Mouse (Mus musculus): Measurements from ENCODE around the gene Tnfrsf19.

Gene Tnfrsf19

GRCm38 (mm10) chr14:61046091-61046681, at the start of gene Tnfrsf19:
Gene Tnfrsf19, minus strand, starts transcription at chr14:61046490.
- DNase-seq (ENCODE audit: low spot score), result peak; percentile 57

GRCm38 (mm10) chr14:61092073-61092472, 45.8 kb upstream of the Tnfrsf19 start:
- DNase-seq (ENCODE audit: low spot score), result no peak

- DNase-seq (ENCODE audit: low spot score), result no peak
Measured at GRCm38 (mm10) chr14:61090955-61091354, 44.7 kb upstream of the Tnfrsf19 start.

- DNase-seq (ENCODE audit: low spot score), result no peak
Measured at GRCm38 (mm10) chr14:61088187-61088586, 41.9 kb upstream of the Tnfrsf19 start.

GRCm38 (mm10) chr14:61085325-61085724, 39.0 kb upstream of the Tnfrsf19 start:
- DNase-seq (ENCODE audit: low spot score), result no peak

GRCm38 (mm10) chr14:61069555-61069954, 23.3 kb upstream of the Tnfrsf19 start:
- DNase-seq (ENCODE audit: low spot score), result no peak

- DNase-seq (ENCODE audit: low spot score), result no peak
Measured at GRCm38 (mm10) chr14:61061729-61062128, 15.4 kb upstream of the Tnfrsf19 start.

- DNase-seq (ENCODE audit: low spot score), result no peak
Measured at GRCm38 (mm10) chr14:61059316-61059945, 13.1 kb upstream of the Tnfrsf19 start.

- DNase-seq (ENCODE audit: low spot score), result no peak
Measured at GRCm38 (mm10) chr14:61056962-61057361, 10.7 kb upstream of the Tnfrsf19 start.

GRCm38 (mm10) chr14:61056445-61056844, 10.2 kb upstream of the Tnfrsf19 start:
- no peak for DNase-seq (ENCODE audit: low spot score)

- DNase-seq (ENCODE audit: low spot score), result no peak
Measured at GRCm38 (mm10) chr14:61055864-61056263, 9.6 kb upstream of the Tnfrsf19 start.

GRCm38 (mm10) chr14:61052163-61052562, 5.9 kb upstream of the Tnfrsf19 start:
- DNase-seq (ENCODE audit: low spot score), result no peak

GRCm38 (mm10) chr14:61045446-61046090, 722 bp downstream of the Tnfrsf19 start:
- no peak for DNase-seq (ENCODE audit: low spot score)

- DNase-seq (ENCODE audit: low spot score), result no peak
Measured at GRCm38 (mm10) chr14:61044316-61044715, 2.0 kb downstream of the Tnfrsf19 start.

- no peak for DNase-seq (ENCODE audit: low spot score)
Measured at GRCm38 (mm10) chr14:61043511-61044310, 2.6 kb downstream of the Tnfrsf19 start.

- DNase-seq (ENCODE audit: low spot score), result no peak
Measured at GRCm38 (mm10) chr14:61042291-61042690, 4.0 kb downstream of the Tnfrsf19 start.

GRCm38 (mm10) chr14:61040236-61040635, 6.1 kb downstream of the Tnfrsf19 start:
- DNase-seq (ENCODE audit: low spot score), result no peak

GRCm38 (mm10) chr14:61038082-61038472, 8.2 kb downstream of the Tnfrsf19 start:
- DNase-seq (ENCODE audit: low spot score), result no peak

- DNase-seq (ENCODE audit: low spot score), result peak; percentile 33
Measured at GRCm38 (mm10) chr14:61037321-61038081, 8.8 kb downstream of the Tnfrsf19 start.

- no peak for DNase-seq (ENCODE audit: low spot score)
Measured at GRCm38 (mm10) chr14:61030366-61030765, 15.9 kb downstream of the Tnfrsf19 start.

- no peak for DNase-seq (ENCODE audit: low spot score)
Measured at GRCm38 (mm10) chr14:61024006-61024405, 22.3 kb downstream of the Tnfrsf19 start.

GRCm38 (mm10) chr14:61022383-61022782, 23.9 kb downstream of the Tnfrsf19 start:
- no peak for DNase-seq (ENCODE audit: low spot score)

Data from ovary, postnatal 10 days (tissue).